Mouse (Mus musculus) heart, embryonic 14.5 days (tissue): ENCODE data around the gene Cplx2. TPM values are rescaled to one million over a fixed set of nuclear protein-coding genes. Genes with fewer than 3 reads are reported as not detected.

ENCODE experiments used
- ATAC-seq: fragments of 200-750 bp; cut with Nextera tagmentation; 2 replicates; pipeline ENCODE4 v1.8.0; 2017; ENCODE audit warnings: low read depth, moderate TSS enrichment; ENCODE audit not compliant: insufficient number of reproducible peaks, insufficient read depth, low FRiP score
- H3K27ac ChIP-seq, 2 experiments: fragments of 200-500 bp in 1 of 2; fragments of 300-500 bp in 1 of 2; sonication (generic) in 1 of 2; replicated peaks in 1 of 2; 2 replicates each; pipeline ENCODE4 v1.5.1; 2012 to 2014; ENCODE audit warnings: low read depth in 2 of 2, low read length in 2 of 2, control low read depth in 1 of 2, mild to moderate bottlenecking in 1 of 2, mixed read lengths in 1 of 2; ENCODE audit not compliant: control insufficient read depth in 1 of 2, insufficient read depth in 1 of 2
- H3K27me3 ChIP-seq: fragments of 300-500 bp; sonication (generic); 2 replicates; pipeline ENCODE4 v1.6.1; 2014; ENCODE audit warnings: mild to moderate bottlenecking, low read length, control low read depth; ENCODE audit not compliant: control insufficient read depth, insufficient read depth
- H3K36me3 ChIP-seq: fragments of 300-500 bp; sonication (generic); 2 replicates; pipeline ENCODE4 v1.6.1; 2014; ENCODE audit warnings: mild to moderate bottlenecking, control low read depth, low read length, mixed read lengths; ENCODE audit not compliant: control insufficient read depth, insufficient read depth
- H3K4me1 ChIP-seq, 2 experiments: fragments of 200-500 bp in 1 of 2; fragments of 300-500 bp in 1 of 2; sonication (generic) in 1 of 2; 2 replicates each; pipeline ENCODE4 v1.6.1; 2012 to 2014; ENCODE audit warnings: low read length in 2 of 2, control low read depth in 1 of 2, mixed read lengths in 1 of 2; ENCODE audit not compliant: control insufficient read depth in 2 of 2, insufficient read depth in 2 of 2
- H3K4me2 ChIP-seq: fragments of 300-500 bp; sonication (generic); 2 replicates; pipeline ENCODE4 v1.6.1; 2014; ENCODE audit warnings: mild to moderate bottlenecking, low read length
- H3K4me3 ChIP-seq, 2 experiments: fragments of 200-500 bp in 1 of 2; fragments of 300-500 bp in 1 of 2; sonication (generic) in 1 of 2; 2 replicates each; pipeline ENCODE4 v1.5.1; 2012 to 2014; ENCODE audit warnings: low read length in 2 of 2, mild to moderate bottlenecking in 2 of 2, control low read depth in 1 of 2, low read depth in 1 of 2, moderate library complexity in 1 of 2; ENCODE audit not compliant: control insufficient read depth in 1 of 2, insufficient read depth in 1 of 2
- H3K9ac ChIP-seq: fragments of 300-500 bp; sonication (generic); 2 replicates; pipeline ENCODE4 v1.6.1; 2014; ENCODE audit warnings: mild to moderate bottlenecking, low read length
- H3K9me3 ChIP-seq: fragments of 300-500 bp; sonication (generic); 2 replicates; pipeline ENCODE4 v1.6.1; 2016; ENCODE audit warnings: low read length, control low read depth; ENCODE audit not compliant: control insufficient read depth
- WGBS: fragments of 180-500 bp; shearing (Covaris S2); extraction: QIAGEN DNeasy Blood & Tissue Kit; methylation state at CpG from one replicate; pipeline ENCODE4 v1.1.7; 2014; 5-methylcytosine and 5-hydroxymethylcytosine counted together
- polyA plus RNA-seq: library from polyadenylated mRNA; unstranded; fragments of >200 nt; fragmentation: Nextera tagmentation; extraction: Ambion mirVana; gene quantifications from 2 replicates; pipeline ENCODE4 v1.2.1, GENCODE M21; 2014

Cplx2 gene
- polyA plus RNA-seq, 1 experiment from 2014 or later = 3.3 TPM

GRCm38 (mm10) chr13:54328954-54329490, 42.1 kb upstream of the Cplx2 start:
- no peak for ATAC-seq
- 63% methylated on average over 8 of the region's 8 CpGs for WGBS
- no peak overlapping the region for H3K4me2 ChIP-seq
- no peaks in the 10 kb centered on the region for H3K27me3 ChIP-seq
- H3K27ac ChIP-seq = no peak overlapping the region
- H3K4me1 ChIP-seq = peaks cover 6 to 13% of the 10 kb centered on the region in 2 experiments
- no peaks in the 10 kb centered on the region for H3K9me3 ChIP-seq
- H3K9ac ChIP-seq = no peak overlapping the region
- no peak overlapping the region for H3K4me3 ChIP-seq
- H3K36me3 ChIP-seq = no peaks in the 10 kb centered on the region

- ATAC-seq = peak; percentile 35; the same call in 1 of the 2 replicates
- H3K36me3 ChIP-seq = no peaks in the 10 kb centered on the region
- no peak overlapping the region for H3K4me3 ChIP-seq
- H3K27me3 ChIP-seq = no peaks in the 10 kb centered on the region
- H3K9ac ChIP-seq = no peak overlapping the region
- no peaks in the 10 kb centered on the region for H3K9me3 ChIP-seq
- peaks cover 6 to 13% of the 10 kb centered on the region in 2 experiments for H3K4me1 ChIP-seq
- no peak overlapping the region; the same call in 1 of the 2 replicates for H3K4me2 ChIP-seq
- 54% methylated on average over 22 of the region's 22 CpGs for WGBS
- no peak overlapping the region for H3K27ac ChIP-seq
These were observed 39.1 kb upstream of the Cplx2 start for GRCm38 (mm10) chr13:54331825-54332675.

GRCm38 (mm10) chr13:54332921-54333477, 38.1 kb upstream of the Cplx2 start:
- Histone ChIP-seq H3K27me3 (no peaks in the 10 kb centered on the region), H3K27ac (no peak overlapping the region), H3K9ac (no peak overlapping the region), H3K36me3 (no peaks in the 10 kb centered on the region), H3K9me3 (no peaks in the 10 kb centered on the region), H3K4me2 (no peak overlapping the region), H3K4me3 (no peak overlapping the region), H3K4me1 (peaks cover 6 to 13% of the 10 kb centered on the region in 2 experiments)
- no peak for ATAC-seq
- 66% methylated on average over 8 of the region's 8 CpGs for WGBS

GRCm38 (mm10) chr13:54337058-54337457, 34.1 kb upstream of the Cplx2 start:
- H3K36me3 ChIP-seq = no peaks in the 10 kb centered on the region
- H3K9me3 ChIP-seq = no peaks in the 10 kb centered on the region
- WGBS = 80% methylated on average over 6 of the region's 6 CpGs
- no peak for ATAC-seq
- H3K27ac ChIP-seq = no peak overlapping the region
- no peak overlapping the region for H3K4me2 ChIP-seq
- no peak overlapping the region for H3K9ac ChIP-seq
- H3K27me3 ChIP-seq = no peaks in the 10 kb centered on the region
- no peak overlapping the region for H3K4me3 ChIP-seq
- H3K4me1 ChIP-seq = peaks cover 0 to under 1% of the 10 kb centered on the region in 2 experiments; a peak in 2 of 4 replicates

- no peaks in the 10 kb centered on the region for H3K4me1 ChIP-seq
- H3K27ac ChIP-seq = no peak overlapping the region
- no peak overlapping the region for H3K4me3 ChIP-seq
- no peak for ATAC-seq
- no peak overlapping the region for H3K9ac ChIP-seq
- no peaks in the 10 kb centered on the region for H3K27me3 ChIP-seq
- H3K36me3 ChIP-seq = no peaks in the 10 kb centered on the region
- H3K9me3 ChIP-seq = no peaks in the 10 kb centered on the region
- no peak overlapping the region for H3K4me2 ChIP-seq
- 66% methylated on average over 7 of the region's 7 CpGs for WGBS
These were observed 33.6 kb upstream of the Cplx2 start for GRCm38 (mm10) chr13:54337541-54337940.

GRCm38 (mm10) chr13:54338815-54339214, 32.3 kb upstream of the Cplx2 start:
- 73% methylated on average over 5 of the region's 5 CpGs for WGBS
- H3K4me3 ChIP-seq = no peak overlapping the region

GRCm38 (mm10) chr13:54345885-54346647, 25.1 kb upstream of the Cplx2 start:
- H3K4me1 ChIP-seq = no peaks in the 10 kb centered on the region
- H3K27me3 ChIP-seq = no peaks in the 10 kb centered on the region
- H3K36me3 ChIP-seq = no peaks in the 10 kb centered on the region
- no peaks in the 10 kb centered on the region; the same call in 1 of the 2 replicates for H3K9me3 ChIP-seq
- no peak overlapping the region for H3K4me3 ChIP-seq
- no peak for ATAC-seq
- 82% methylated on average over 15 of the region's 15 CpGs for WGBS
- no peak overlapping the region for H3K9ac ChIP-seq
- no peak overlapping the region for H3K4me2 ChIP-seq
- no peak overlapping the region for H3K27ac ChIP-seq

More at GRCm38 (mm10) chr13:54338815-54339214, 32.3 kb upstream of the Cplx2 start:
- no peaks in the 10 kb centered on the region for H3K27me3 ChIP-seq
- H3K4me2 ChIP-seq = no peak overlapping the region
- no peaks in the 10 kb centered on the region for H3K4me1 ChIP-seq
- no peaks in the 10 kb centered on the region for H3K36me3 ChIP-seq
- no peak for ATAC-seq
- no peaks in the 10 kb centered on the region for H3K9me3 ChIP-seq
- H3K9ac ChIP-seq = no peak overlapping the region
- no peak overlapping the region for H3K27ac ChIP-seq
